Mouse (Mus musculus): Measurements from ENCODE around the gene Il18rap. TPM values are rescaled to one million over a fixed set of nuclear protein-coding genes. Genes with fewer than 3 reads are reported as not detected.

Il18rap gene
- under 1 TPM in 1 of 2 experiments, not detected in 1; 0.39 TPM for total RNA-seq (2021)
- long read RNA-seq, experiment 1, result 0 reads
- long read RNA-seq, experiment 2, result 0 reads

- DNase-seq, result peak in 1 of 2 experiments; percentile 1
These were observed at the start of gene Il18rap for GRCm38 (mm10) chr1:40514851-40515585. Il18rap (plus strand) TSS chr1:40515362.

GRCm38 (mm10) chr1:40465477-40466430 is 49.4 kb upstream of the Il18rap start, which contains the start of gene Il18r1:
Il18r1 (plus strand) TSS chr1:40465552.
- peak in 1 of 2 experiments; percentile 24 for DNase-seq

DNA sequence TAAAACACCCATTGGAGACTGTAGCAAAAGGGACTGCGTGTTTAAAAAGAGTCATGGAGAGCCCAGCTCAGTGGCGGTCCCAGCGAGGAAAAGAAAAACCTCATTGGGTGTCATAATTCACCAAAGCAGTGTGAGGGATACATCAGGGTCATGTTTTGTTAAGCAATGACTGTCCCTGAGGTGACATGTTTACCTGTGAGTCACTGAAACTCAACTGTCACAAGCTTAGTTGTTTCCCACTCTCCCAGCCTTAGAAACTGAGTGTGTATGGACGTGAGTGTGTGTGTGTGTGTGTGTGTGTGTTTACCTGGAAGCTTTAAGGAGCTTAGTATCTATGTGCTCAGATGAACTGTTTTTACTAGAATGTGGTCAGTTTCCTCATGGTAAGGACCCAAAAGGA is 47.9 kb upstream of the Il18rap start:
- no peak for DNase-seq

DNA sequence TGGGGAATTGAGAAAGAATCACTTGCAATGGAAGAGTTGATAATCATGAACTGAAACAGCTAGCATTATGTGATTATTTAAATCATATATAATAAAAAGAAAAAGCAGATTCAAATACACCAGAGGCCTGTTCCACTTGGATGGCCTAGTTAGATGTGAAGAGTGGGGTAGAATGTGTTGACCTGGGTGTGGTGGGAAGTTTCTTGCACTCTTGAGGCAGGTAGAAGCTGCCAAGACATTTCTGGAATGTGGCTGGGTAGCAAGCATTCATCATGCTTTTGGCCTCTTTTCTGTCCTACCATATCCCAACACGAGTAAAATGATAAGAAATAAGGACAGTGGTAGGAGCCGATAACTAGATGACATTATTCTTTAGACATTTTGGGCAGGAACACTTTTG is 46.4 kb upstream of the Il18rap start:
- DNase-seq, result no peak

- peak in 1 of 2 experiments; percentile 9 for DNase-seq
These were observed 45.3 kb upstream of the Il18rap start for GRCm38 (mm10) chr1:40469900-40470299.

- peak in 1 of 2 experiments; percentile 60 for DNase-seq
These were observed 42.8 kb upstream of the Il18rap start for GRCm38 (mm10) chr1:40472401-40472800.

GRCm38 (mm10) chr1:40473640-40474039 is 41.5 kb upstream of the Il18rap start:
- peak in 1 of 2 experiments; percentile 11 for DNase-seq

- no peak for DNase-seq
These were observed 40.8 kb upstream of the Il18rap start for GRCm38 (mm10) chr1:40474336-40474735.

DNA sequence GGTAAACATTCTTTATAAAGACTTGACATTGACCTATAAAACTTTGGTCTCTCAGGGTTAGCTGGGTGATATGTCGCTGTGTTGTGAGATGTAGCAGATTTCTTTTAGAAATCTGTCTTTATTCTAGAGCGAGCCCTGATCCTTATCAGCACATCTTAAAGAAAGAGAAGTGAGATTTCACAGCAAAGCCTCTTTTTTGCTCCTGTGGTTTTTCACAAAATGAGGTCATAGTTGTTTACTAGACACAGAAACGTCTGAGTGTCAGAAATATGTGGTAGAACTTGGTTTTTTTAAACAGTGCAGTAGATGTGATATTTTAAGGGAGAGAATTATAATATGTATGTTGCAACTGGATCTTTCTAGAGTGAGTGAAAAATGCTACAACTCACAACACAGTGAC is 39.5 kb upstream of the Il18rap start:
- DNase-seq, result peak in 1 of 2 experiments; percentile 26

GRCm38 (mm10) chr1:40476756-40477155 is 38.4 kb upstream of the Il18rap start:
- DNase-seq, result no peak

- DNase-seq, result peak in 1 of 2 experiments; percentile 27
These were observed 35.6 kb upstream of the Il18rap start for GRCm38 (mm10) chr1:40479505-40479923.

GRCm38 (mm10) chr1:40494594-40494993 is 20.6 kb upstream of the Il18rap start:
- no peak for DNase-seq

- DNase-seq, result no peak
These were observed 15.5 kb upstream of the Il18rap start for GRCm38 (mm10) chr1:40499708-40500107.

- DNase-seq, result no peak
These were observed 14.0 kb upstream of the Il18rap start for GRCm38 (mm10) chr1:40501126-40501525.

- DNase-seq, result no peak
These were observed 13.4 kb upstream of the Il18rap start for GRCm38 (mm10) chr1:40501546-40502398.

DNA sequence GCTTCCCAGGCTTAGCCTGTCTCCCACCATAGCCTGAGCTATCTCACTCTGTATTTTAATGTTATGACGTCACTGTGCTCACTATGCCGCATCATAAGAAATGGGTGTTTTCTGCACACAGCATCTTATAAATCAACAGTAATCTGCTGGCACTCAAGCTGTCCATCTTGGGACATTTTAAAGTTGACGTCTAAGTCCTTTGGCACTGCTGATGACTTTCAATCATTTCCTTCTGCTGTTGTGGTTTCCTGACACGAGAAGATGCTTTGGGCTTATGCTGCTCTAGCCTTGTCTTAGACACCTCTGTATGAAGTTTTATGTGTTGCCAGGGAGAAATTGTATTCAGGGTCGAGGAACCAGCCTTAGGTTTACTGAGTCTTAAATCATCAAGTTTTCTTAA is 10.6 kb upstream of the Il18rap start:
- DNase-seq, result no peak

GRCm38 (mm10) chr1:40516364-40516763 is 1.2 kb downstream of the Il18rap start:
- no peak for DNase-seq

- DNase-seq, result no peak
These were observed 7.8 kb downstream of the Il18rap start for GRCm38 (mm10) chr1:40522918-40523317.

GRCm38 (mm10) chr1:40523971-40524722 is 9.0 kb downstream of the Il18rap start:
- no peak for DNase-seq

- no peak for DNase-seq
These were observed 14.1 kb downstream of the Il18rap start for GRCm38 (mm10) chr1:40529287-40529686.

DNA sequence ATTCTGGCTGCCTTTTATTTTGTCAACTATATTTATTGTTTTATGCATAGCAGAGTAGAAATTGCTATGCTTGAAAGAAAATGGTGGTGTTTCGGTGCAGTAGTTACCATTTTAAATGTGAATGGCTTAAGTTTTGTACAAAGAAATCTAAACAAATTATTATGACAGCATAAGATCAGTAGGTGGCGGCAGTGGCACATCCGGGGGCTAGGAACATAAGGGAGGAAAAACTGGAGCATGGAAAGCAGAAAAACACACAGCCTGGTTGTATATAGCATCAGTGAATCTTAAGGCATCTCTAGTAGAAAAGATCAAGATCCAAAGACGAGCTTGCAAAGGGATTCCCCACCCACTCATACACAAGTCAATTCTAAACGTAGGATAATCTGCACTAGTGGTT is 22.4 kb downstream of the Il18rap start:
- peak in 1 of 2 experiments; percentile 17 for DNase-seq

All from heart, adult 18-20 months (tissue).